Mouse (Mus musculus) thymus, postnatal 10 days (tissue): ENCODE results near the gene Ptprk.

ENCODE experiments used
- DNase-seq, 2 experiments: peaks; one replicate each; pipeline ENCODE4 v3.0.0; 2021; ENCODE audit warnings: low spot score in 2 of 2

Gene Ptprk

GRCm38 (mm10) chr10:28540595-28540994, 466.0 kb downstream of the Ptprk start:
- no peak for DNase-seq

DNA sequence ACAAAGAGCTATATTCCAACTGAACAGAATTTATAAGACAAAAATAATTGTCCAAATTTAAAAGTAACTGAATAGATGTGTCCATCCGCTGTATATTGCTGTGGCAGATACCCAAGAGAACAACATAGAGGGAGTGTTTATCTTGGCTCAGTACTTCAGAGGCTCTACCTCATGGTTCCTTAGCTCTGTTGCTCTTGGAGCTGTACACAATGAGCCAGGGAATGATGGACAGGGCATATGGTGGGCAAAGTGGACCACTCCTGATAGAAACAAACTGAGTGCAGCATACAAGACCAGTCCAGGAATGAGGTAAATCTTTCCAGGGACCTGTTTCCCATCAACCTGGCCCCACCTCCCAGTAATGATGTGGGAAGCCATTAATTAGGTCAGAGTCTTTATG, 468.1 kb downstream of the Ptprk start:
- no peak for DNase-seq

GRCm38 (mm10) chr10:28550549-28550948, 475.9 kb downstream of the Ptprk start:
- no peak for DNase-seq

- peak in 1 of 2 experiments; percentile 33 for DNase-seq
Measured at GRCm38 (mm10) chr10:28552068-28552467, 477.4 kb downstream of the Ptprk start.

DNA sequence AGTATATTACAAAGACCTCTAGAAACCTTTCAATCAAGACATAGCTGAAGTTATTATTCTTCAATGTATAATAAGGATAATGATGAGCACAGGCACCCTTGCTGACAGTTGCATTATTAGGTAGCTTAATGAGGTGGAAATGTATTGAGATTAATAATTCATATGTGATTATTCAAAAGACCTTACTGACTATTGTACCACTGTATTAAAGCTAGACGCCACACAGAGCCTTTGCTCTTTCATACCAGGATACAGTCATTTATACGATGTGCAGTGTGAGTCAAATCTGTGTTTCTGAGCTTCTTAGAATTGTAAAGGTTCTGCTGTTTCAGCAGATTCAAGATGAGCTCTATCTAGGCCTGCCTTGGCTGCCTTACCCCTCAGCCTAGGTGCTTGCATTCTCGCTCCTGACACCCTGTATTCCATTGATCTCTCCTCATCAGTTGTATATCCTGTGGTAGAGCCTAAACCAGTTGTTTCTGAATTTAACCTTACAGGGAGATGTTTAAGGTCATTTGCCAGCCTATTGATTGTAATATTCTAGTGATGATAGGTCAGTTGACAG, 489.6 kb downstream of the Ptprk start:
- DNase-seq, result no peak

- no peak for DNase-seq
Measured at GRCm38 (mm10) chr10:28566378-28566777, 491.8 kb downstream of the Ptprk start.

GRCm38 (mm10) chr10:28566828-28567227, 492.2 kb downstream of the Ptprk start:
- no peak for DNase-seq

DNA sequence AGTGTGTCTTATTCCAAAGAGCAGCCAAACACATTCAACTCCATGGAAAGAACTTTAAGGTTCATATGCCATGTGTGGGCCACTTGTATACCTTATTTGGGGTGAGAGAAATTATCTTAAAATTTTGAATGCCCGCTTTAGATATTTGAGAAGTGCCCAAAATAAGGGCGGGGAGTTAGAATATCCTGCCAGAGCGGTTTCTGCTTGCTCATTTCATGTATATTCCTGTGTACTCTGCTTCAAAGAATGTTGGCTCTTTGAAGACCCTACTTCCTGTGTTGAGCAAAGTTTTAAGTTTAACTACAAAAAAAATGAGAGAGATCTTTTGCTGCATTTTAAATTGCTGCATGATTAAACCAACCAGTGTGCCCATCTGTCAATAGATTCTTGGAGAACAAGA, 492.8 kb downstream of the Ptprk start:
- peak; percentile 37 to 63 for DNase-seq

DNA sequence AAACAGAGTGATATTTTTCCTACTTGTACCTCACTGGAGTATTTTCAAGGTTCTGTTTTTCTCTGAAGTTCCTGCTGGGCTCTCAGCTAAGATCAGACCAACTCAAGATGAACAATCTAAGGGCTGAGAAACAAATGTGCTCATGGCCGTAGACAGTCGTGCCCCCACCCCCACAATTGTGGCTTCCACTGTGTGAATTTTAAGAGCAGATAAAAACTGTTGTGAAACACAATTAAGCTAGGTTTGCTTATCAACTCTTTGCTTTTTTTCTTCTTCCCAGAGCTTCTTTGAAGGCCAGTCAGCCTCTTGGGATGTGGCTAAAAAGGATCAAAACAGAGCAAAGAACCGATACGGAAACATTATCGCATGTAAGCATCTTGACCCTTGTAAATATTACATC, 493.4 kb downstream of the Ptprk start:
- peak; percentile 39 to 48 for DNase-seq

DNA sequence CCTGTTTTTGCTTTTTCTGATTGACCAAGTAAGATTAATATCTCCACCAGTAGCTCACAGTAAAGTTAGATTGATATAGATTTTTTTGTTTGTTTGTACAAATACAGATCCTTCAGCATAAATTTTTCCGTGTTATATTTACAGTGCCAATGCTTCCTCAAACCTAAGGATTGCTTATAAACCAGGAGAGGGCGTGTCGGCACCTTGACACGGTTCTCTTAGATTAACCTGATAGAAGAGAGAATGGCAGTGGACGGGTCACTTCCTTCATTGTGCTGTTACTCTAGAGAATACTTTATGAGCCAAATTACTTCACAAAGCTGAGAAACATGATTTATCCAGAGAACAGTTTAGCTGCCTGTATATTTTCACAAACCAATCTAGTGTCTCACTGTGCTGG, 505.0 kb downstream of the Ptprk start:
- no peak for DNase-seq

DNA sequence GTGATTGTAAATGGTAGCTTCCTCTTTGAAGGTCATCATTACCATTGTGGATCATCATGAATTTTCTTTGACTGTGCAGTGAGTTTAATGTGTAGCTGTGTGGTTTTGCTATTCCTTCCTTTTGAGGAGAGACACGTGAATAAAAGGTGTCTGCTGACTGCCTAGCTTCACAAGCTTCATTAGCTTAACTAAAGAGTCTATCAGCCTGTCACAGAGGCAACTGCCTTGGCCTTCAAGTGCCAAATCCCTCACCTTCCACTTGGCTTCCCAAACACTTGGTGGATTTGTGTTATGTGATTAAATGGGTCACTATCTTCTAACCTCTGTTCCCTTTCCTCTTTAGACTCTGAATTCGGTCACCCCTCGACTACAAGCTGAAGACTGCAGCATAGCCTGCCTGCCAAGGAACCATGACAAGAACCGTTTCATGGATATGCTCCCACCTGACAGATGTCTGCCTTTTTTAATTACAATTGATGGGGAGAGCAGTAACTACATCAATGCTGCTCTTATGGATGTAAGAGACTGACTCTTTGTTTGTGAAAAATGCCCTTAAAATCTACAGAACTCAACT, 512.0 kb downstream of the Ptprk start:
- DNase-seq, result no peak

- DNase-seq, result no peak
Measured at GRCm38 (mm10) chr10:28588401-28588800, 513.8 kb downstream of the Ptprk start.

DNA sequence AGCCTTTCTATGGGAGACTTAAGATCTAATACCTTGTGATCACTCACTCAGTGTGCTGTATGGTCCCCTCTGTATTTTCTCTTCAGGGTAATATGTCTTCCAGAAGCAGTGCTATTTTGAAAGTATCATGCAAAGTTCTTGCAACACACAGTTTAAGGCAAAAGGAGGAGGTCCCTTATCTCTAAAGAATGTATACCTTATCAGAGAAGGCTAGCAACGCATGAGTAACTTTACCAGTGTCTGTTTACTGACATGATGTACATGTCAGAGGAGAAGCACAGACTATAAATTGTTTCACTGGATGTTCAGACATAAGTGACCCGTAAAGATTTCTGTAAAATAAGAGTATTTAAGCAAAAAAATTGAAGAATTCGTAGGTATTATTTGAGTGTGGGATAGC, 516.2 kb downstream of the Ptprk start:
- DNase-seq, result no peak

DNA sequence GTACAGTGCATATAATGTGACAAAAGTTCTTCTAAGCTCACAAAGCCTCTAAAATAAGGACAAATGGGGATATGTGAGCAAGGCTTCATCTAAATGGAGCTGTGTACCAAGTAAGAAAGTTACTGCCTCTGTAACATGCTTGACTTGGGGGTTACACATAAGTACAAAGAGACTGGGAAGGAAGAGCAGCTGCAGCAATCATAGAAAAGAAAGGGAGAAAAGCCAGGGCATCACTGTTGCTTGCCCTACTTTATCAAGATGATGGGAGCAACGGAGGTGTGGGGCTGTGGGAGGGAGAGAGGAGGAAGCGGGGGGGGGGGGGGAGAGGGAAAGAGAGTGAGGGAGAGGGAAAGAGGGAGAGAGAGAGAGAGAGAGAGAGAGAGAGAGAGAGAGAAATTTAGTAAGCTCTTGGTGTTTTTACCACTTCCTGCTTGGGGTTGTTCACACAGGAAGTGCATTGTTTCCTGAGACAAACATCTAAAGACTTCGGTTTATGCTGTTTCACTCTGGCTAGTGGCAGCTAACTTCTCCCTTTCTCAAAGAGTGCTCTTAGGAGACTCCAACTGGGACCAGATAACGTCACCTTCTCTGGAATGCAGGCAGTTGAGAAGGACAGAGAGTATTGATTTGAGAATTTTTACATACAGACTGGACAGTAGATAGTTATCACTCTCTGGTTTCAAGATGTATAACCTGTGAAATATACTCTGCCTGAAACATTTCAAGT, 519.1 kb downstream of the Ptprk start:
- peak; percentile 62 to 67 for DNase-seq

DNA sequence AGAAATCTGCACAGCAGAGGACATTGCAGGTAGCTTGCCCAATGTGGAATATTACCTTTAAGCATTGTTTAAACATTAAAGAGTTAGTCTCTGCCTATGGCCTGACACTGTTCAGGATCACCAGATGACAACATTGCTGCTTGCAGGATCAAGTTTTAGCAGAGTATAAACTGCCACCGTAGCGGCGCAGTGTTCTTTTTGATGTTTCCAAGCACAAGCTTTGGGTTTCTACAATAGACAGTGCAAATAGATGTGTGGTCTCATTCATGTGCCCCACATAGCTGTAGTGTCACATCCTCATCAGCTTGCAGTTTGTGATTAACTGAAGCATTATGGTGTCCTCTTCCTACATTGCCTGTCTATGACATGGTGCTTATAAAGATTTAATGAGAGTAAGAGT, 522.3 kb downstream of the Ptprk start:
- DNase-seq, result peak; percentile 55 to 66

DNA sequence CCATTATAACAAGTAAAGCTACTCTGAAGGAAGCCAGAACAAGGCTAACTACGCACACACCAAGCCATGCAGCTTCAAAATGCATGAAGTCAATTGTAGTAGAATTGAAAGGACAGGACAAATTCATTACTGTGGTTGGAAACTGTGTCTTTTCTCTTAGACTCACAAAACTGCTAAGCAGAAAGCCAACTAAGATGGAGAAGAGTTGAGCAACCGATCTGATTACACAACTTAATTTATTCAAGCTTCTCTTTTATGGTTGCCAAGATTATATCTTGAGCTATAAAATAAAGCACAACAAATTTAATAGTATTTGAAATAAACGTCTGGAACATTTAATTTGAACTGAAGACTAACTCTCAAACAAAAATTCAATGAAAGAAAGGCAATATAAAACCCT, 534.5 kb downstream of the Ptprk start:
- DNase-seq, result no peak

- DNase-seq, result no peak
Measured at GRCm38 (mm10) chr10:28614396-28614795, 539.8 kb downstream of the Ptprk start.

DNA sequence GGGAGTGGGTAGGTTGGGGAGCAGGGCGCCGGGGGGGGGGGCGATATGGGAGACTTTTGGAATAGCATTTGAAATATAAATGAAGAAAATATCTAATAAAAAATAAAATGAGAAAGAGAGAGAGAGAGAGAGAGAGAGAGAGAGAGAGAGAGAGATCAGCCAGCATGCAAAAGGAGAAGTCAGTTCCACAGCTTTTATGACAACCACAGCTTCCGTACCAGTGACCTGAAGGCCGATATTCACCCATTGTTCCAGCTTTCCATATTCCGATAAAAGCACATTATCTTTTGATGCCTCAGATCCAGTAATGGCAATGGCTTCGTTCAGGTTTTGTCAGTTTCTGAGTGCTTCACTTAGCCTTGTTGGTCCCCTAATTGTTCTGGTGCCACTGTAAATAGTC, 542.6 kb downstream of the Ptprk start:
- DNase-seq, result no peak

DNA sequence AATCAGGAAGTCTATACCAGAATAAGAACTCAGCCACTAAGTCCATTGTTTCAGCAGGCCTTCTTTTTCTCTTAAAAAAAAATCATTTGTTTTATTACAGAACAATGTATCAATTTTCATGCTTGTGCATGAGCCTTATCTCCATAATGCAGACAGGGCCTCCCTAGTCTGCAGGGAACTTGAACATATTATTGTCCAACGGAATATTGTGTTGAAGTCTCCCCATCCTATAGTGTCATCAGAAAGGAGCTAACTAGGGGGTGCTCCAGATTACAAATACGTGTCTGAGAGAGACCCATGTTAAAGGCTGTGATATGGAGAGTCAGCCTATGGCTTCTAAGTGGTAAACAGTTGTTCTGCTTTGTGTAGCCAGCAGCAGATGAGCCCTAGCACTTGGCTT, 543.4 kb downstream of the Ptprk start:
- peak in 1 of 2 experiments; percentile 9 for DNase-seq

GRCm38 (mm10) chr10:28619415-28619814, 544.8 kb downstream of the Ptprk start:
- peak; percentile 65 to 77 for DNase-seq

DNA sequence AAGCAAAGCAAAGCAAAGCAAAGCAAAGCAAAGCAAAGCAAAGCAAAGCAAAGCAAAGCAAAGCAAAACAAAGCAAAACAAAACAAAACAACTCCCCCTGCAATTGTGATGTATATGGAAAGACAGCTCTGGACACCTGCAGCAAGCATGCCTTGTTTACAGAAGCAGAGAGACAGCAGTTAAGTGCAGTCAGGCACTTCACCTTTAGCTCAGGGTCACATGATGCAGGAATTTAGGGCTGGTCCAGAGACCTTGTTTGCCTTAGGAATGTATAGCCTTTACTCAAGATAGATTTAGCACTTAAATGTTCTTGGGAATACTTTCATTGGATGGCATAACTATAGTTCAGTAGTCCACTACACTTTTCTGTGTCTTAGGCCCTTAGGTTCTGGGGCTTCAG, 561.5 kb downstream of the Ptprk start:
- DNase-seq, result no peak

GRCm38 (mm10) chr10:28641887-28642286, 567.3 kb downstream of the Ptprk start:
- DNase-seq, result no peak
